Mouse (Mus musculus) regulatory T cell (primary cell): Measurements from ENCODE around the gene Oas1g.
"Not testable (repeated sequence)": the region's sequence is repeated elsewhere in the genome, so short reads cannot be mapped to it uniquely, and the experiment has no call there.

Source experiments
- in situ Hi-C: fragments of 300-600 bp; cut with MboI, MseI; formaldehyde crosslinking; loops from one replicate; pipeline ENCODE4 v1.15.1; 2025; ENCODE audit warnings: high pct_unique_total_duplicates

Oas1g gene

GRCm38 (mm10) chr5:120890991-120891390, 3.6 kb upstream of the Oas1g start:
- in situ Hi-C loops: no loop called here

- in situ Hi-C loops: no loop called here
These were observed 2.6 kb upstream of the Oas1g start for GRCm38 (mm10) chr5:120890026-120890425.

DNA sequence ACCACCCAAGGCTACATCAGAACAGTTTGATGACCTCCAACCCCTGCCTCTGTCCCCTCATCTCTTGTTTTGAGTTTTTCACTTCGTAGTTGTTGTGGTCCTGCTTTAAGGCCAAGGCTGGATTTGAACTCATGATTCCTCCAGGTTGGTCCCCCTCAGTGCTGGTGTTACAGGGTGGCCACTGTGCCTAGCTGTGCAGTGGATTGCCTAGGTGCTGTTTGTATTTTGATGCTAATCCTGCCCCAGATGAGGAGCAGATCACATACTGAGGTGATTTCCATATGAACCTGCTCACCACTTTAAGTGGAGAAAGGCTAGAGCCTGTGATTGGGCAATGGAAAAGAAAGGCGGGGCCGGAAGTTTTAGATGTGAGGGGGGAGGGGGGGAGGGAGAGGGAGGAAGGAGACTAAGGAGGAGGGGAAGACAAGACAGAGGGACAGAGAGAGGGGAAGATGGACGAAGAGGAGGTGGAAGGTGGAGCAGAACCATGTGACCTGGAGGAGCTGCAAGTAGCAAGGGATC, 942 bp upstream of the Oas1g start:
- in situ Hi-C loops: not testable (repeated sequence)

- in situ Hi-C loops: no loop called here
These were observed 418 bp upstream of the Oas1g start for GRCm38 (mm10) chr5:120887831-120888230.

DNA sequence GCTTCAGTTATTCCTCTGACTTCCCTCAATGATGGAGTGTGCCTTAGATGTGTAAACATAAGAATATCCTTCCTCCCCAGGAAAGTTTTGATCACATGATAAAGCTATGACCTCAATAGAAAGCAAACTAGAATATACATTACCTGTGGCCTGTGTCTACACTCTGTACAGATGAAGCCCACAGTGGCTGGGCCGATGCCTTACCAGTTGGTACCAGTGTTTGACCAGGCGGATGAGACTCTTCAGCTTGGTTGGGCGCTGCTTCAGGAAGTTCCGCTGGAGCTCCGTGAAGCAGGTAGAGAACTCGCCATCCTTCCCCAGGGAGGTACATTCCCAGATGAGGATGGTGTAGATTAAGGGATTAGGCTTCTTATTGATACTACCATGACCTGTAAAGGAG, 5.7 kb downstream of the Oas1g start:
- in situ Hi-C loops: not testable (repeated sequence)

DNA sequence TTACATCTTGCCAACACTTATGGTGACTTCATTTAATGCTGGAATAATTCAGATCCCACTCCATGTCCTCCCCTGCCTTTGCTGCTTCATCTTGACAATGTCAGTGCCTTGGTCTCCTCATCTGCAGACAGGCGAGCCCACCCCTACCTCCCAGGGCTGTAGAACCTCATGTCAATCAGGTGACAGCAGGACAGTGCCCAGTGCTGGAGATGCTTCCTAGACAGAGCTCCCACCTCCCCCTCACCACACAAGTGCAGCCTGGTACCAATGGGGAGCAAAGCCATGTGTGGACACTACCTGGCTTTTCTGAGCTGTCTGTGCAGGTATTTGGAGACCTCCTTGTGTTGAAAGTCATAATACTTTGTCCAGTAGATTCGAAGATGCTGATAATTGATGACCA, 8.6 kb downstream of the Oas1g start:
- in situ Hi-C loops: not testable (repeated sequence)

DNA sequence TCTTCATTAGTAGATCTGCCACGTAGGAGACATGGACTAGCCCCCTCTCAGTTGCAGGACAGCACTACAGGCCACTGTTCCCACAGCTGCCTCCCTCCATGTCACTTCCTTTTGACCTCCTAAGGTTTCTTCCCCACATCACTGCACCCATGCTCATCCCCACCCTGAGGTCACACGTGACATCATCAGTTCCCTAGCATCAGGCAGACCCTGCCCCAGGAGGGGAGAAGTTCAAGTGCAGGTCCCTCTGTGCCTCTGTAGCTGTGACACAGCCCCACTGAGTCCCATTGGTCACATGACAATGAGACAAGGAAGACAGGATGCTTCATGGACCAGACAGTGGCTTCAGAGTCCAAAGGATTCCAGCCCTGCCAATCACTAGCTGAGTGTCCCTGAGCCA, 10.0 kb downstream of the Oas1g start:
- in situ Hi-C loops: not testable (repeated sequence)

GRCm38 (mm10) chr5:120876839-120877238, 10.6 kb downstream of the Oas1g start:
- in situ Hi-C loops: not testable (repeated sequence)

DNA sequence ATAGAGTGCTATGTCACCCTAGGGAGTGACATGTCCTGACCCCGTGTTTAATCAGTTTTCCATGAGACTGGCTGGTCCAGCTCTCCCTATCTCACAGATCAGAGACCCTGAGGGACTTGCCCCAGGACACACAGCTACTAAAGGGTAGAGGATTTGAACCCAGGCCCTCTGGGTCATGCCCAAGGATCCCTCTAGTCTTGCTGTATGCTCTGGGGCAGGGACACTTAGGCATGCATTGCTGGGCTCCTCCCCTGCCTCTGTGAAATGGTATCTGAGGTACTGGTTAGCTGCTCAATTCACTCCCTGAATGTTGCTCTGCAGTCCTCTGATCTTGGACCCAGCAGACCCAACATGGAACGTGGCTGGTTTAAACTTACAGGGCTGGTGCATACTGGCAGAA, 15.9 kb downstream of the Oas1g start:
- in situ Hi-C loops: no loop called here

GRCm38 (mm10) chr5:120870782-120871181, 16.6 kb downstream of the Oas1g start:
- in situ Hi-C loops: no loop called here

DNA sequence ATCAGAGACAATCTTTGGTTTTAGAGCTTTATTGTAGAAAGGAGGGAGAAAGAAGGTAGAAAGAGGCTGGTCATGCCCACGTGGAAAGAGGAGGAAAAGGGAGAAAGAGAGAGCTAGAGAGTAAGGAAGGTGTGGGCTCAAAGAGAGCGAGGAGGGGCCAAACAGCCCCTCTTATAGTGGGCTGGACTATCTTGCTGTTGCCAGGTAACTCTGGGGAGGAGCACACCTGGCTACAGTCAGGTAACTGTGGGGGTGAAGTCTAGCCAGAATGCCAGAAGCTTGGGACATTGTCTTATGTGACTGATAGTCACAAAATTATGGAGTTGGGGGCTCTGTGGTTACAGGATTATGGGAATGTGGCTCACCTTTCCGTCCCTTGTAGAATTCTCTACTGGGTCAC, 17.3 kb downstream of the Oas1g start:
- in situ Hi-C loops: no loop called here

- in situ Hi-C loops: no loop called here
These were observed 17.9 kb downstream of the Oas1g start for GRCm38 (mm10) chr5:120869436-120870015.

GRCm38 (mm10) chr5:120865336-120865860, 22.0 kb downstream of the Oas1g start:
- in situ Hi-C loops: no loop called here

- in situ Hi-C loops: no loop called here
These were observed 26.3 kb downstream of the Oas1g start, which contains the start of gene Oas1h for GRCm38 (mm10) chr5:120861121-120861520. TSS of gene Oas1h (plus strand) at chr5:120861421.

GRCm38 (mm10) chr5:120859241-120859640, 28.2 kb downstream of the Oas1g start:
- in situ Hi-C loops: no loop called here

DNA sequence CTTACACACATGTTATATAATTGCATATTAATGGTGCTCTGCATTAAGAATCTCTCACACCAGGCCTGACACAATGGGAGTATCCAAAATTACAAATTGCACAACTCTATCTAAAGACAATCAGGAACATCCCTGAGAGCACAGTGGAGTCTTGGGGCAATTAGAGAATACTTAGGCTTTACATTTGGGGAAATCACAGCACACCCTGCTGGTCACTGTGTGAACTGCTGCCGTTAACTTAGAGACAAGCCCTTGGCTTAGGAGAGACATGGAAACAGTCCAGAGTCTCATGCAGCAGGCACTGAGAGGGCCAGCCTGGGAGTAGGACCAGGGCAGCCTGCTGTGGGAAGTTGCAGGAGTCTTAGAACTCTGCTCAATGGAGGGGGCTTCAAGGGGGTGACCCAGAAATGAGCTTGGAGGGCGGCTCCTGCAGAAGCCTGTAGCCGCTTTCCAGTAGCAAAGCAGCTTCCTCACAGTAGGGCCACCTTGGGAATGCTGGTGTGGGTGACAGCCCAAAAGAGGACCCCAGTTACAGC, 37.7 kb downstream of the Oas1g start:
- in situ Hi-C loops: no loop called here

GRCm38 (mm10) chr5:120847067-120847466, 40.3 kb downstream of the Oas1g start, which contains the start of gene Oas1f:
TSS of gene Oas1f (plus strand) at chr5:120847367.
- in situ Hi-C loops: no loop called here

GRCm38 (mm10) chr5:120844713-120845112, 42.7 kb downstream of the Oas1g start:
- in situ Hi-C loops: loop anchor here (5.0 kb wide), 1 partner anchor 42 kb away; no protein-coding TSS in a partner anchor

DNA sequence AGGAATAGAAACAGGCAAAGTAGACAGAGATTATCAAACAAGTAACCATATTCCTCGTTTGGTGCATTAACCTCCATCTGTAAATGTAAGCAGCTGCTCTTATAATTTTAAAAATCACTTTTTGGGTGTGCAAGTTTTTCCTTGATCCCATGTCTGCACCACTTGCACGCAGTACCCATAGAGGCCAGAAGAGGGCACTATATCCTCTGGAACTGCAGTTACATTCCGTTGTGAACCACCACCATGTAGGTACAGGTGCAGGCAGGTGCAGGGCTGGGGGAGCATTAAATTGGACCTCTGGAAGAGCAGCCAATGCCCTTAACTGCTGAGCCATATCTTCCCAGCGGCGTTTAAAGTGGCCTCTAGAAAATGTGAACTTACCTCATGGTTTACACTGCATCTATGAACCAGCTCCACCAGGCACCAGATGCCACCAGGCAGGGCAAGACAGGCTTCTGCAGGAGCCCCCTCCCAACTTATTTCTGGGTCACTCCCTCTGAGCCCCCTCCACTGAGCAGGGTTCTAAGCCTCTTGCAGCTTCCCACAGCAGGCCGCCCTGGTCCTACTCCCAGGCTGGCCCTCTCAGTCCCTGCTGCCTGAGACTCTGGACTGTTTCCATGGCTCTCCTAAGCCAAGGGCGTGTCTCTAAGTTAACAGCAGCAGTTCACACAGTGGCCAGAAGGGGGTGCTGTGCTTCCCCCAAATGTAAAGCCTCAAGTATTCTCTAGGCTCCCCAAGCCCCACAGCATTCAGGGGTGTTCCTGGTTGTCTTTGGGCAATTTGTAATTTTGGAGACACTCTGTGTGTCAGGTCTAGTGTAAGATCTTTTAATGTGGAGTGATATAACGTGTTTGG, 50.5 kb downstream of the Oas1g start:
- in situ Hi-C loops: no loop called here

GRCm38 (mm10) chr5:120833335-120834280, 53.8 kb downstream of the Oas1g start:
- in situ Hi-C loops: no loop called here

GRCm38 (mm10) chr5:120831031-120831430, 56.4 kb downstream of the Oas1g start:
- in situ Hi-C loops: no loop called here
